Mouse (Mus musculus): ENCODE measurements at regions not wholly inside any gene's neighbourhood (a gene's known extent, or its start where the extent isn't known, plus 50 kb on each side); places are given as distances from the start of the nearest gene placed in this dataset.

GRCm38 (mm10) chr12:17489971-17490370, 54.6 kb upstream of the Odc1 start:
- TF ChIP-seq CTCF (IDR thresholded peaks at IDR 0.05) (no peak), EP300 (IDR thresholded peaks at IDR 0.05) (no peak)
